Mouse (Mus musculus) retina, adult 2 months (tissue): Measurements from ENCODE around the gene Lix1l.

ENCODE experiments used
- DNase-seq: peaks from one replicate; pipeline ENCODE4 v3.0.0-alpha.2; 2012; ENCODE audit warnings: low read depth, low spot score

Gene Lix1l

DNA sequence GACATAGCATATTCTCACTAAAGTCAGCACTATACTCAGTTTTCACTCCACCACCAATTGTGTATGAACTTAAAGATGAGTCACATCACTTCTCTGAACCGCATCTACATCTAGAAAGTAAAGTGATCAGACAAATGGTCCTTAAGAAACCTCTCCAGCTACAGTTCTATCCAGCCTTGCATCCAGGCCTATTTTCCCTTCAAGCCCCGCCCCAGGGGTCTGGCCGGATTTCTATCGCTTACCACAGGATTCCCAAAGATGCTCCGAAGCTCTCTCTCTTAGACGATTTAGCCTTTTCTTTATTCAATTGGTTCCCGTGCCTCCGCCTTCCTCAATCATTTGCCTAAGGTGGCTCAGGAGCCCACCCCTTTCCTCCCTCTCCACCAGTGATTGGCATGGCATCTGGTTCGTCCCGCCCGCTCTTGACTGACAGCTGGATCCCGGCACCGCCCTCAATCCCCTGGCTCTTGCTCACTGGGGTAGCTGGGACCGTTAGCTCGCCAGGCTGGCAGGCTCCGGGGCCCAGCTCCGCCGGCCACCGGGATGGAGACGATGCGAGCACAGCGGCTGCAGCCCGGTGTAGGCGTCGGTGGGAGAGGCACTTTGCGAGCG lies at the start of gene Lix1l:
Gene Lix1l, plus strand, starts transcription at position 511 of the 612 bp plus-strand sequence.
- DNase-seq = peak; percentile 79

DNA sequence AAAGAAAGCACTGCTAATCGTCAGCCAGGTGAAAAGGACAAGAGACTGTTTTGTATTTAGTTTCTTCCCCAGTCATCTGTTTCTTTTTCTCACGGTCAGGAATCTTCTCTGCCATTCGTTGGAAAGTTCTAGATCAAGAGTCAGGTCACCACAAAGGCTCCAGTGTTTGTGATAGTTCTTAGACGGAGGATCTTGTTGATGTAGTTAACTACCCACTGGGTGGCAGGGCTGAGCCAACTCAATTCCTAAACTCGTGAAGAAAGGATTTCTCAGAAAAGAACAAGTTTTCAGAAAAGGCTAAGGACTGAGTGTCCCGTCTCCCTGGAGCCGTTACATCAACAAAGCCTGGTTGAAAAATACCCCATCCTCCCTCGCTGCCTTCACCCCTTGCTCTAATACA lies 49.7 kb upstream of the Lix1l start:
- no peak for DNase-seq

DNA sequence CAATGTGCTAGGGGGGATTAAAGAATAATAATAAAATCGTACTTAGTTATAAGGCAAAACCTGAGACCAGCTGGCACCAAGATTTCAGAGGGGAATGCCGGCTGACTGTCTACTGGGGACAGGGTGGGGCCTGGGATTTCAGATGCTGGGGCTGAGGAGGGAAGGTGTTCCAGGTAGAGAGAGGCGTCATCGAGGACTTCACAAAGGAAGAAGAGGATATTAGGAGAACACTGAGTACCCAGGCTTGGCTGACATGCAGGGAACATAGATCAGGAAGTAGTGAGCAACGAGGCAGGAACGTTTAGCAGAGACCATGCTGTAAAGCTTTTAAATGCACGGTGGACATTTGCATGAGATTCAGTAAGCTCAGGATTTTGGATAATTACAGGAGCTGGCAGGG lies 49.1 kb upstream of the Lix1l start:
- no peak for DNase-seq

DNA sequence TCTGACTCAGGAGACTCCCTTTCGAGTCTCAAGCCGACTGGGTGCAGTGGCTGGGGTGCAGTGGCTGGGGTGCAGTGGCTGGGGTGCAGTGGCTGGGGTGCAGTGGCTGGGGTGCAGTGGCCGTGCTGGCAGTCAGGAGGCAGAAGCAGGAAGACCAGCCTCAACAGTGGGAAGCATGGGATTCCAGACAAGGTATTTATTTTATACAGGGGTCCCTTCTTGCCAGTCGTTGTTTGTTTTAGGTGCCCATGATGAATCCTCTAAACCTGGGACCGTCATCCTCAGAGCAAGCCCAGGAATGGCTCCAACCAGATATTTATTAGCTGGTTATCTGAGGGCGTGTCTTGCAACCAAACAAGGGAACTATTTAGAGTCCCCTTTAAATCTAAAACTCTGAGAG lies 47.3 kb upstream of the Lix1l start:
- no peak for DNase-seq

DNA sequence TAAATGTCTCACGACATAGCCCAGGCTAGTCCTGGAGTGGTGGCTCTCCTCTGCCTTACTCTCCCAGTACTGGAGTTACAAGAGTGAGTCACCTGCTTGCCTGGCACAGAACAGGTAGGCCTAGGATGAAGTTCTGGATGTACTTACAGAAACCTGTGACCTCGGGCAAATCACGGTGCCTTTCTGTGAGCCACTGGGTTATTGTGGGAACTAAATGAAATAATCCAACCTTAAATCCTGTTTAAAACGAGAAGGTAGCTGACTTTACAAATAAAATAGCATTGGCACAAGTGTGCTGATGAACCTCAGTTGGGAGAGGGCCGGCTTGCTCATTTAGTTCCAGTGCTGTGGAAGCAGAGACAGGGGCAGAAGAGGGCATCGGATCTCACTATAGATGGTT lies 46.7 kb upstream of the Lix1l start:
- no peak for DNase-seq

DNA sequence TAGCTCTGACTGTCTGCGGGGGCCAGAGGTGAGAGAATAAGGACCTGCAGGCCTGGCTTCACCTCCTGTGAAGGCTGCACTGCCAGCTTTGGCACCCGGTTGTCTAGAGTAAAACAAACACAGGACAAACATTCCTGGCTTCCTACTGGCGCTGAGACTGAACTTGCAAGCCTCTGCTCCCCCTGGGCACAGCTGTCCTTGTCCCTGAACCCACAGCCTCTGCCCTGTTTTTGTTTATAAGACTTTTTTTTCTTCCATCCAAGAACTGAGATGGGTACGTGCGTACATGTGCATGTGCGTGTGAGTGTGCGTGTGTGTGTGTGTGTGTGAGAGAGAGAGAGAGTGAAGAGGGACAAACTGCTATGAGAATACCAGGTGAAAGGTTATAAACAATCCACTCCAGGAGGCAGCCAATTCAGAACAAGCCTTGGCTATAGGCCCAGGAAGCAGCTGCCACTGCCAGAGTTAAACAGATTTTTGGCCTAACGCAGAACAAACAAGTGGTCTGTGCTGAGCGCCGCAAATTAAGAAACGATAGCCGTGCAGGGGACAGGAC lies 45.8 kb upstream of the Lix1l start:
- no peak for DNase-seq

DNA sequence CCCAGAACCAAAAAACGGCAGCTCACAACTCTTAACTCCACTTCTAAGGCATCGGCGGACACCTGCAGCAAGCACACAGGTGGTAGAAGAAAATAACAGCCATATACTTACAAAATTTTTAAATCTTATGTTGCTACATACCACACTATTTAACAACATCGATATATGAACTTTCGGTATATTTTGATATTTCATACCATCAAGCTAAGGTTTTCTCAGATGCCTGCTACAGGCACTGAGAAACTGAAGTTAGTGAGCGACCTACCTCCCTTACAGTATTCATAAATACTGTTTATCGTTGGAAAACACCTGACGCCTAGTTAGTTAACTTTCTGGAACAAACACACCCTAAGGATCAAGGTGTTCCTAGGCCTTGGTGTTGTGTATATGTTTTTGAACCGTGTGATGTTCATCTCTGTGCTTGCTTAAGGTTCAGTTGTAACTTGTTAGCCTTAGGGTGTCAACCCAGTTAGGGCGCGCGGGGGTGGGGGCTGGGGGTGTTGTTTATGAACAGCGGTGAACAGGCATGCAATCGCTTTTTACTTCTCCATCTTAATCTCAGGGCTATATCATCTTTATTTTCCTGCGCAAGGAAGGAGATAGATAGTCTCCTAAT lies 44.8 kb upstream of the Lix1l start:
- DNase-seq = no peak

DNA sequence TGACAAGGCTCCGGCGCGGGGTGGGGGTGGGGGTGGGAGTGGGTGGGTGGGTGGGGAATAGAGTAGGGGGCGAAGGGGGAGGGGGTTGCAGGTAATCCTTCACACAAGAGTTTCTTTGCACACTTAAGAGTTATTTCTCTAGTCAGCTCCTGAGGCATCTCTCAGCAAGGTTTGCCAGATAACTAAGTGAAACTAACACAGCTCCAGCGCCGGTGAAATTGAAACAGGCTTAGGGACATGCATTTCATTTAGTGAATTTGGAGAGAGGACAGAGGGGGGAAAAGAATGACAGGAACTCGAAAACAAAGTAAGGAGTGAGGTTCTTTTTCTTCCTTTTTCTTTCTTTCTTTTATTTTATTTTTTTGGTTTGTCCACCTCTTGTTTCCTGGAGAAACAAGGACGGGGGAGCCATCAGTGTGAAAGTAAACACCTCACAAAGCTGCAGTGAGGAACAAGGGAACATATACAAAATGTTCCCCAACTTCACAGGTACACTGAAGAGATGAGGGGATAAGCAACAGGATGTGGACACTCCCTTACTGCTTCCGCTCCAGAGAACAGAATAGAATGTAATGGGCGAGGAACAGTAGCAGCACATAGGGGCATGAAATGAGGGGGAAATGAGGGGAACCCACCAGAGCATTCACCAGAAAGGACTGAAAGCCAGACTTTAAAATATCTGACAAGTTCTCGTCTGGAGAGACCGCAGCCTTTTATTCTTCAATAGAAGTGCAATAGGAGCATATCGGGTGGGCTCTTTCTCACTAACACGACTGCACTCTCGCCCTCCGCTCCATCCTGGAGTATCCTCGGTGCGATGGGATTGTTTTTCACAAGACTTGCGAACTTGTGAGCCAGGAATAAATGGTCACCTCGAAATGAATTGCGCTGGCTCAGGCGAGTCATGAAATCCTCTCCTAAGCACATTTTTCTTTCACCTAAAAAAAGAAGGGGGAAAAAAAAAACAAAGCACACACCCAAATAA lies 44.0 kb upstream of the Lix1l start:
- no peak for DNase-seq

DNA sequence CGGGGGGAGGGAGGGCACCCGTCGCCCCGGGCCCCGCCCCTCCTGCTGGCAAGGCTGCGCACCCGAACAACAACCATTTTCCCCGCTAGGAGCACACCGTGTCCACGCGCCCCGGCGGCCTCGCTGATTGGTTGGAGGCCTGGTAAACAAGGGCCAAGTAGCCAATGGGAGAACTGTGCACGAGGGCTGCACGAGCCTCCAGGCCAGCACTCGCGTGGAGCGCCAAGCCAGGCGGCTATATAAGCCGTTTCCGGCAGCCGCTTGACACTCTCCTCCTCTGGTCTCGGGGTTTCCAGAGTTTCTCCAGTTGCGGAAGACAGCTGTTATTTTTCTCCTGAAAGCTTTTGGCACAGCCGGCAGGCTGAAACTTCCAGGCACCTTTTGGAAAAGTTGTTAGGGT lies 43.3 kb upstream of the Lix1l start, which contains the start of gene Txnip:
Gene Txnip, plus strand, starts transcription at position 264 of the 400 bp plus-strand sequence.
- DNase-seq = peak; percentile 81

DNA sequence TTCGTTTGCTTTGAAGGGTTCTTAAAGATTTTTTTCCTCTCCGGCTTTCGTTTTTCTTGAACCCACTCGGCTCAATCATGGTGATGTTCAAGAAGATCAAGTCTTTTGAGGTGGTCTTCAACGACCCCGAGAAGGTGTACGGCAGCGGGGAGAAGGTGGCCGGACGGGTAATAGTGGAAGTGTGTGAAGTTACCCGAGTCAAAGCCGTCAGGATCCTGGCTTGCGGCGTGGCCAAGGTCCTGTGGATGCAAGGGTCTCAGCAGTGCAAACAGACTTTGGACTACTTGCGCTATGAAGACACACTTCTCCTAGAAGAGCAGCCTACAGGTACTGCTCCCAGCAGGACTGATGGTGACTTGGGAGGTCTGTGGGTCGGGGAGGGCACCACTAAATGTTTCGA lies 42.8 kb upstream of the Lix1l start:
- no peak for DNase-seq

DNA sequence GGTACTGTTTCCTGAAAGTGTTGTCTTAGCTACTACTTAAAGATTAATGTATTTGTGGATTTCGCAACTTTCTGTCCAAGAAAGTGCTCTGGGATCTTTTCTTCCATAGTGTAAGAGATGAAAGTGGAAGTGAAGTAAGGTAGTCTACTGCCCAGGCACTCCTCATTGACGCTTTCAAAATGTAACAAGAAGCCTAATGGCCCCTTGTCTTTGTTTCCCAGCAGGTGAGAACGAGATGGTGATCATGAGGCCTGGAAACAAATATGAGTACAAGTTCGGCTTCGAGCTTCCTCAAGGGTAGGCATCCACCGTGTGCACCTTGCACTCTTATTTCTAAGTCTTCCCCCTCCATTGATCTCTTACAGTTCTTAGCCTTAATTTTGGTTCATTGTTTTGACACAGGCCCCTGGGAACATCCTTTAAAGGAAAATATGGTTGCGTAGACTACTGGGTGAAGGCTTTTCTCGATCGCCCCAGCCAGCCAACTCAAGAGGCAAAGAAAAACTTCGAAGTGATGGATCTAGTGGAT lies 42.2 kb upstream of the Lix1l start:
- no peak for DNase-seq

DNA sequence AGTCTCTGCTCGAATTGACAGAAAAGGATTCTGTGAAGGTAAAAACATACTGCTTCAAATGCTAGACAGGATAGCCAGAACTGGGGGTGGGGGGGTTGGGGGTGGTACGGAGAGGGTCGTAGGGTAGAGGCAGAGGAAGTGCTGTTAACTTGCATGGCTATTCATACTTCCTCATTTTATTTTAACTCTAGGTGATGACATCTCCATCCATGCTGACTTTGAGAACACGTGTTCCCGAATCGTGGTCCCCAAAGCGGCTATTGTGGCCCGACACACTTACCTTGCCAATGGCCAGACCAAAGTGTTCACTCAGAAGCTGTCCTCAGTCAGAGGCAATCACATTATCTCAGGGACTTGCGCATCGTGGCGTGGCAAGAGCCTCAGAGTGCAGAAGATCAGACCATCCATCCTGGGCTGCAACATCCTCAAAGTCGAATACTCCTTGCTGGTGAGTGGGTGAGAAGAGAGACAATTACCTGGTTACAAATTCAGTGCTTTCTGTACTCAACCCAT lies 41.5 kb upstream of the Lix1l start:
- no peak for DNase-seq

DNA sequence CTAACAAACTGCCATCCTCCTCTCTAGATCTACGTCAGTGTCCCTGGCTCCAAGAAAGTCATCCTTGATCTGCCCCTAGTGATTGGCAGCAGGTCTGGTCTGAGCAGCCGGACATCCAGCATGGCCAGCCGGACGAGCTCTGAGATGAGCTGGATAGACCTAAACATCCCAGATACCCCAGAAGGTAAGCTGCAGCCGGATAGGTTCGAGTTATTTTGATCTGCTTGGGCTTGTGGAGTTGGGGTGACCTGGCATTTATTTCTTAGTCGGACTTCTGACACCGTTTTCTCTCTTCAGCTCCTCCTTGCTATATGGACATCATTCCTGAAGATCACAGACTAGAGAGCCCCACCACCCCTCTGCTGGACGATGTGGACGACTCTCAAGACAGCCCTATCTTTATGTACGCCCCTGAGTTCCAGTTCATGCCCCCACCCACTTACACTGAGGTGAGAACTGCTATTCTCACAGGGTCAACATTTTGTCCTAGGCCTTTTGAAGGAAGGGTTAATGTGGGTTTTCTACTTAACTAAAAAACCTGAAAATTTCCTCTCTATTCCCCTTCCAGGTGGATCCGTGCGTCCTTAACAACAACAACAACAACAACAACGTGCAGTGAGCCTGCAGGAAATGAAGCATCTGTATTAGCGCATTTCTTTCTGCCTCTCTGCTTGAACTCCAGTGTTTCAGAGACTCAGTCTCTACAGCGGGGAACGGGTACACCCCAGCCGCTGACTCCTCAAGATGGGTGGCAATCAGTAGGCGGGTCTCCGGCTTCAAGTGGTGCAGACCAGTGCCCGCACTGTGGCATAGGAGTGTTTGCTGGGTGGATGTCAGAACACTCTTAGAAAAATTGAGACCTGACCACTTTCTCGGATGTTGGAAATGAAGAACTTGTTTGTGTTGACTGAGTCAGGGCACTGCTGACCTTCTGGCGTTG lies 40.8 kb upstream of the Lix1l start:
- DNase-seq = no peak

DNA sequence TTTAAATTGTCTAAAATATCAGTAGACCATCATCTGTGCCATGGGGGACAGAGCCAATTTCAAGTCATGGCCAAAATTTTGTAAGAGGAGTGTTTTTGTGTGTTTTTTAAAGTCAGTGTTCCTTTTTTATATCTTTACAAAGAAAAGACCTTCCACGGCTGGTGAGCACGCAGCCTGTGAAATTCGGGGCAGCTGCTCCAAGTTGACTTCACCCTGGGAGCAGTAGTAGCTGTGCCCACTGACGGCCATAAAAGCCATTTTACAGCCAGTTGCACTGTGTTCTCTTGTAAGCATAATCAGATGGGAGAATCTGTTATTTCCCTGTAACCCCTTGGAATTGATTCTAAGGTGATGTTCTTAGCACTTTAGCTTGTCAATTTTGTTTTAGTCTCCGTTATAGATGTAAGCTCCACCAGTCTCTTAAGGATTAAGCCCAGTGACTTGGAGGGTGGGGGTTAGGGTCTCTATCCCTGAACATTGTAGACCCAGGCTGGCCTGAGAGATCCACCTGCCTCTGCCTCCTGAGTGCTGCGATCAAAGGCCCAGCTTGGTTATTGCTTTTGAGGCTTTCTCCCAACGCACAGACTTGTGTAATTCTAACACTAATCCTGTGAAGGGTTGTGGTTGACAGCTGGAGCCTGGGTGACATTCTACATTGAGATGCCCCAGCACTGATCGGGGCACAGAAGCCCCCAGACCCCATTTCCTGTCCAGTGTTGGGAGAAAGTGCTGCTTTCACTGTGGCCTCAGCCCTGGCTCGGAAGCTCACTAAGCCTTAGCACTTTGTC lies 39.9 kb upstream of the Lix1l start:
- DNase-seq = no peak

DNA sequence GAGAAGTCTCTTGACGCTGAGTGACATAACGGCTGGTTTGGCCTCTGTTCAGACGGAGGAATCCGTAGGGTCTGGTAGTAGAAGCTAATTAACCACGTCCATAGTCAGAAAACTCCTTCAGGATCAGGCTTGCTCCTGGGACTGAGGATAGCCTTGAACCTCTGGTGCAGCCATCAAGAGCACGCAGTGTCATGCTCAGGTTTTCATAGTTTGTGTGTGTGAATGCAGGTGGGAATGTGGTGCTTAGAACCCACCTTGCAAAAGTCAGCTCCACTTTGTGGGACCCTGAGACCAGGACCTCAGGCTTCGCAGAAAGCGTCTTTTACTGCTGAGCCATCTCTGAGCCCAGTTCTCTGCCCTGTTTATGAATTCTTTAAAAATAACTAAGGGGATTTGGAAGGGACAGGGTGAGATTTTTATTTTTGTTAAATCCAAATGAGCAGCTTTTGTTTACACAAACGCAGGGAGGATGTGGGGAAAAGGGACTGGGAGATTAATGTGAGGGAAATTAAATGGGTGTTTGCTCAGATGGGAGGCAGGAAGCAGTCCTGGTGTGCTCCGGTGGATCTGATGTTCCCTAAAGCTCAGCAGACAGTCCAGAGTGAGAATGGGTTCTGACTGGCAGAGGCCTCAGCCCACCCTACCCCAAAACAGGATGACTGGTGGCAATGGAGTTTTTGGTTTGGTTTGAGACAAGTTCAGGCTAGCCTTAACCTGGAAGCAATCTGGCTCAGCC lies 38.8 kb upstream of the Lix1l start:
- DNase-seq = no peak

DNA sequence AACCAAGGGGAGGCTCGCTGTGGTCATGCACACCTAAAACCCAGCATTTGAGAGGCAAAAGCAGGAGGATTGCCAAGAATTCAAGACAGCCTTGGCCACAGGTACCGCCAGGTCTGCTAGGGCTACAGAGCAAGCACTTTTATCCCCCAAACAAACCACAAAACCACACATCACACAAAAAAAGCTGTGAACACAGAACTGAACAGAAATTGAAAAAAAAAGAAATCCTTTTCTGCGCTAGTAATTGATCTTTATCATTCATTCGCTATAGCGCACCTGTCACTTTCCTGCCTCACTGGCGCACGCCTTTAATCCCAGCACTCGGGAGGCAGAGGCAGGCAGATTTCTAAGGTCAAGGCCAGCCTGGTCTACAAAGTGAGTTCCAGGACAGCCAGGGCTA lies 37.7 kb upstream of the Lix1l start:
- DNase-seq = no peak

DNA sequence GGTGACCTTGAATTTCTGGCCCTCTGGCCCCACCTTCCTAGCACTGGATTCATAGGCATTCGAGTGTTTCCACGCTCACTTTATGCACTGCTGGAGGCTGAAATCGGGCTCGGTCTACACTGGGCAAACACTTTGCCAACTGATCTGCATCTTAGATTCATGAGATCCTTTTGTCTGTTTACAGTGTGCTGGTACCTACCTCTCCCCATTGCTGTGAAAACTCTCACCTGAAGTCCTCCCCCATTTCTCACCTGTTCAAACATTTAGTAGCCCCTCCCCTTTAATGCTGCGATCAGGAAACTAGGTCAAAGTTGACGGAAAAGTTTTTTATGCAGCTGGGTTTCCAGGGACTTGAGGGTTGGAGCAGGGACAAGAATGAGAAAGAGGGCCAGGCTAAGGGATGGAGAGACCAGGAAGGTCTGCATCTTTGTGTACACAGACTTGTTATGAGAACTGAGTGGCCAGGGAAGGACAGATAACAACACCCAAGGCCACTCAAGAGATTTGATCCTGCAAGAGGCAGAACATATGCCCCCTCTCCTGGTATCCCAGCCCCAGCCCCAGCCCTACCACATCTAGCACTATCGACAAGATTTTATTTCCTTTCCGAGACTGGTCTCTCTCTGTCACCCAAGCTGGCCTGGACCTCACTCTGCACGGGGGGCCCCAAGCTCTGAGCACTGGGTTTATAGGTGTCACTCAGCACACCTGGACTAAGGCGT lies 36.9 kb upstream of the Lix1l start:
- DNase-seq = no peak

DNA sequence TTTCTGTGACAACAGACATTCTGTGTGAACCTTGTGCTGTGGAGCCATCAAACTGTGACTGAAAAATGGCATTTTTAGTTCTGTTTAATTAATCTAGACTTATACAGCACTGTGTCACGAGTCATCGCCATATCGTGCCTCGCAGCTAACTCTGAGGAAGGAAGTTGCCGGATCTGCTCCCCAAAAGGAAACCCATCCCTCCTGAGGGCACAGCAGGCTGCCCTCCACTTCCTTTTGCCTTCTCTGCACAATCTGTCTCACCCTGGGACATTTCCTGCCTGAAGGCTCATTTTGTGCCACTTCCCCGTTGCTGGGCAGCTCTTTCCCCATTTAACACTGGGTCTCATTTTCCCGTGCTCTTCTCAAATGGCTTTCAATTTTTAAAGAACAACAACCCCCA lies 36.3 kb upstream of the Lix1l start:
- no peak for DNase-seq
